Mouse (Mus musculus) adrenal gland, postnatal 14 days (tissue): ENCODE measurements around the gene Uap1l1. TPM values are rescaled to one million over a fixed set of nuclear protein-coding genes. Genes with fewer than 3 reads are reported as not detected.

Experiments
- DNase-seq: peaks from one replicate; pipeline ENCODE4 v3.0.0; 2021; ENCODE audit warnings: mixed read lengths
- total RNA-seq: library from RNA; stranded (reverse); gene quantifications from 2 replicates; pipeline ENCODE4 v1.2.3, GENCODE M21; 2021

Uap1l1 gene
- total RNA-seq, 1 experiment from 2014 or later, result 8.7 TPM

- peak; percentile 91 for DNase-seq
These were observed 6.5 kb upstream of the Uap1l1 start, which contains the start of gene Sapcd2 for GRCm38 (mm10) chr2:25371764-25372643. Gene Sapcd2, plus strand, starts transcription at chr2:25372321.

- no peak for DNase-seq
These were observed 4.5 kb upstream of the Uap1l1 start for GRCm38 (mm10) chr2:25369996-25370395.

GRCm38 (mm10) chr2:25364761-25365090 is 756 bp downstream of the Uap1l1 start:
- DNase-seq, result no peak

- no peak for DNase-seq
These were observed 1.2 kb downstream of the Uap1l1 start for GRCm38 (mm10) chr2:25364313-25364712.

- DNase-seq, result no peak
These were observed 1.9 kb downstream of the Uap1l1 start for GRCm38 (mm10) chr2:25363478-25364178.

- DNase-seq, result no peak
These were observed 5.6 kb downstream of the Uap1l1 start for GRCm38 (mm10) chr2:25359848-25360247.

- DNase-seq, result peak; percentile 90
These were observed 9.0 kb downstream of the Uap1l1 start, which contains the start of gene Dpp7 for GRCm38 (mm10) chr2:25356208-25357079. Gene Dpp7, minus strand, starts transcription at chr2:25356359.

- no peak for DNase-seq
These were observed 9.9 kb downstream of the Uap1l1 start for GRCm38 (mm10) chr2:25355419-25356066.

- DNase-seq, result no peak
These were observed 11.3 kb downstream of the Uap1l1 start for GRCm38 (mm10) chr2:25354211-25354610.

- DNase-seq, result no peak
These were observed 14.8 kb downstream of the Uap1l1 start for GRCm38 (mm10) chr2:25350701-25351100.

- DNase-seq, result peak; percentile 48
These were observed 16.0 kb downstream of the Uap1l1 start for GRCm38 (mm10) chr2:25349499-25349898.

GRCm38 (mm10) chr2:25348162-25348561 is 17.3 kb downstream of the Uap1l1 start:
- no peak for DNase-seq

- DNase-seq, result no peak
These were observed 27.2 kb downstream of the Uap1l1 start for GRCm38 (mm10) chr2:25338303-25338702.

- DNase-seq, result no peak
These were observed 31.9 kb downstream of the Uap1l1 start for GRCm38 (mm10) chr2:25333569-25333968.

- peak; percentile 100 for DNase-seq
These were observed 33.0 kb downstream of the Uap1l1 start, which contains the start of gene Man1b1 for GRCm38 (mm10) chr2:25332286-25333160. Gene Man1b1, plus strand, starts transcription at chr2:25332338.

- no peak for DNase-seq
These were observed 34.0 kb downstream of the Uap1l1 start for GRCm38 (mm10) chr2:25331470-25331869.

GRCm38 (mm10) chr2:25328440-25328839 is 37.0 kb downstream of the Uap1l1 start:
- DNase-seq, result peak; percentile 63

GRCm38 (mm10) chr2:25326036-25326435 is 39.4 kb downstream of the Uap1l1 start:
- no peak for DNase-seq

- no peak for DNase-seq
These were observed 45.4 kb downstream of the Uap1l1 start for GRCm38 (mm10) chr2:25320084-25320483.

- DNase-seq, result peak; percentile 80
These were observed 46.3 kb downstream of the Uap1l1 start, which contains the start of gene Grin1 for GRCm38 (mm10) chr2:25318971-25319773. Gene Grin1, minus strand, starts transcription at chr2:25319187.
